Comparison of ENCODE assay signal across 17 mouse cellular contexts in genomic region chr16:23550981-23551582, GRCm38 (mm10). TPM values are rescaled to one million over a fixed set of nuclear protein-coding genes. Genes with fewer than 3 reads are reported as not detected.
DNase-seq lines count a peak whose midpoint lies in the region; ATAC-seq and TF ChIP-seq lines count a peak whose summit lies in the region.
"Had no signal": no experiment of that assay in that cellular context is flagged by ENCODE, and none has a peak within 500 bp of the region (broad histone marks: within the 10 kb centered on the region; RNA-seq: fewer than 3 reads in every experiment).

No protein-coding gene starts in this region.

- no peaks in the 10 kb centered on the region for H3K27me3 ChIP-seq in forebrain, embryonic 16.5 days (replicated peaks; ENCODE audit: control insufficient read depth, insufficient read depth, low read length)
- H3K27me3 ChIP-seq in hindbrain, embryonic 15.5 days = no peaks in the 10 kb centered on the region
- H3K27me3 ChIP-seq in neural tube, embryonic 13.5 days = no peaks in the 10 kb centered on the region
- H3K27me3 ChIP-seq: CH12.LX; embryonic facial prominence, embryonic 15.5 days; lung, embryonic 15.5 days had no signal

- H3K4me1 ChIP-seq in forebrain, embryonic 16.5 days (replicated peaks; ENCODE audit: control insufficient read depth, insufficient read depth, low read length) = 0 out of 2 replicates have a peak, but pooled peaks cover 3% of the 10 kb centered on the region
- 0 out of 2 replicates have a peak, but pooled peaks cover 2% of the 10 kb centered on the region for H3K4me1 ChIP-seq in hindbrain, embryonic 15.5 days (replicated peaks)
- H3K4me1 ChIP-seq in neural tube, embryonic 13.5 days (replicated peaks) = no peaks in the 10 kb centered on the region; the same call in 1 of the 2 replicates
- H3K4me1 ChIP-seq: embryonic facial prominence, embryonic 15.5 days; kidney, embryonic 15.5 days; limb, embryonic 15.5 days; lung, embryonic 15.5 days had no signal

- DNase-seq in layer of hippocampus, adult 9-11 months = peak; percentile 5
- DNase-seq in layer of hippocampus, adult 2 months (ENCODE audit: low spot score in 2 of 2) = no peak
- no peak for DNase-seq in adrenal gland, postnatal 25 days
- DNase-seq in urinary bladder, postnatal 36 days (ENCODE audit: low spot score in 2 of 2) = no peak

- TF ChIP-seq CTCF in layer of hippocampus, adult 2 months (conservative IDR thresholded peaks at IDR 0.05) = no peak

- H3K9me3 ChIP-seq in forebrain, embryonic 16.5 days (ENCODE audit: control insufficient read depth, low read length) = no peaks in the 10 kb centered on the region
- H3K9me3 ChIP-seq in hindbrain, embryonic 15.5 days = no peaks in the 10 kb centered on the region
- no peaks in the 10 kb centered on the region for H3K9me3 ChIP-seq in neural tube, embryonic 13.5 days
- H3K9me3 ChIP-seq: embryonic facial prominence, embryonic 15.5 days; kidney, embryonic 15.5 days; limb, embryonic 15.5 days; lung, embryonic 15.5 days had no signal

- WGBS in forebrain, embryonic 16.5 days = 72% methylated on average over 18 of the region's 18 CpGs
- 71% methylated on average over 18 of the region's 18 CpGs for WGBS in hindbrain, embryonic 15.5 days
- 74% methylated on average over 18 of the region's 18 CpGs for WGBS in neural tube, embryonic 13.5 days

- no peaks in the 10 kb centered on the region for H3K36me3 ChIP-seq in forebrain, embryonic 16.5 days (ENCODE audit: control insufficient read depth, insufficient read depth)
- H3K36me3 ChIP-seq in hindbrain, embryonic 15.5 days = no peaks in the 10 kb centered on the region
- H3K36me3 ChIP-seq in neural tube, embryonic 13.5 days = no peaks in the 10 kb centered on the region
- H3K36me3 ChIP-seq: embryonic facial prominence, embryonic 15.5 days; kidney, embryonic 15.5 days; limb, embryonic 15.5 days; lung, embryonic 15.5 days had no signal

- peak; percentile 85 for ATAC-seq in forebrain, embryonic 16.5 days
- ATAC-seq in hindbrain, embryonic 15.5 days (ENCODE audit: low FRiP score, low read depth) = peak; percentile 43; the same call in 1 of the 2 replicates
- ATAC-seq in neural tube, embryonic 13.5 days (ENCODE audit: low read depth) = peak; percentile 60

- H3K4me3 ChIP-seq in layer of hippocampus, adult 2 months = no peak overlapping the region; the same call in 1 of the 2 replicates
- no peak overlapping the region for H3K4me3 ChIP-seq in forebrain, embryonic 16.5 days (replicated peaks; ENCODE audit: low read length)
- no peak overlapping the region for H3K4me3 ChIP-seq in hindbrain, embryonic 15.5 days
- no peak overlapping the region for H3K4me3 ChIP-seq in neural tube, embryonic 13.5 days
- H3K4me3 ChIP-seq: embryonic facial prominence, embryonic 15.5 days; gastrocnemius, adult 2 months; kidney, embryonic 15.5 days; limb, embryonic 15.5 days; lung, embryonic 15.5 days had no signal

- no peak overlapping the region for H3K4me2 ChIP-seq in forebrain, embryonic 16.5 days (ENCODE audit: low read length)
- no peak overlapping the region for H3K4me2 ChIP-seq in hindbrain, embryonic 15.5 days
- H3K4me2 ChIP-seq in neural tube, embryonic 13.5 days = no peak overlapping the region
- H3K4me2 ChIP-seq: embryonic facial prominence, embryonic 15.5 days; kidney, embryonic 15.5 days; limb, embryonic 15.5 days; lung, embryonic 15.5 days had no signal

- no peak overlapping the region for H3K9ac ChIP-seq in forebrain, embryonic 16.5 days (replicated peaks; ENCODE audit: low read depth, low read length)
- no peak overlapping the region for H3K9ac ChIP-seq in hindbrain, embryonic 15.5 days
- 0 out of 2 replicates have a peak overlapping the region, but pooled peaks have one; percentile 22 for H3K9ac ChIP-seq in neural tube, embryonic 13.5 days
- H3K9ac ChIP-seq: embryonic facial prominence, embryonic 15.5 days; kidney, embryonic 15.5 days; limb, embryonic 15.5 days; lung, embryonic 15.5 days had no signal

- H3K27ac ChIP-seq in layer of hippocampus, adult 2 months = no peak overlapping the region
- no peak overlapping the region for H3K27ac ChIP-seq in forebrain, embryonic 16.5 days (ENCODE audit: low read length)
- H3K27ac ChIP-seq in hindbrain, embryonic 15.5 days (replicated peaks) = no peak overlapping the region
- 0 out of 2 replicates have a peak overlapping the region, but pooled peaks have one; percentile 13 for H3K27ac ChIP-seq in neural tube, embryonic 13.5 days (replicated peaks)
- H3K27ac ChIP-seq: embryonic facial prominence, embryonic 15.5 days; gastrocnemius, adult 2 months; kidney, embryonic 15.5 days; limb, embryonic 15.5 days; lung, embryonic 15.5 days had no signal

RNA-seq across cellular contexts. Expression of gene Masp1, which starts 30.5 kb away (rescaled TPM):
- total RNA-seq in layer of hippocampus, adult 2 months (2021) = 10 to 100 TPM; 12.4 to 12.6 TPM
- polyA plus RNA-seq in forebrain, embryonic 16.5 days (2015; fragmentation: Nextera tagmentation; extraction: Ambion mirVana) = 46.1 and 51.3 TPM in 2 replicates
- 25.3 and 28.4 TPM in 2 replicates for polyA plus RNA-seq in hindbrain, embryonic 15.5 days (2015; fragmentation: Nextera tagmentation; extraction: Ambion mirVana)
- polyA plus RNA-seq in neural tube, embryonic 13.5 days (2015; fragmentation: Nextera tagmentation; extraction: Ambion mirVana) = 30.0 and 34.4 TPM in 2 replicates
- total RNA-seq in adrenal gland, postnatal 25 days (2021) = 119 TPM in 2 replicates
- total RNA-seq: common myeloid progenitor, adult 5-6 weeks; hematopoietic stem cell, adult 5-6 weeks; megakaryocyte, adult 5-6 weeks; neutrophil, adult 5-6 weeks had no signal

RNA-seq across cellular contexts. Expression of gene Rtp4, which starts 31.0 kb away (rescaled TPM):
- total RNA-seq in layer of hippocampus, adult 2 months (2021) = 1 to 10 TPM; 1.6 to 1.9 TPM
- 3.0 and 4.1 TPM in 2 replicates for polyA plus RNA-seq in forebrain, embryonic 16.5 days (2015; fragmentation: Nextera tagmentation; extraction: Ambion mirVana)
- polyA plus RNA-seq in hindbrain, embryonic 15.5 days (2015; fragmentation: Nextera tagmentation; extraction: Ambion mirVana) = 4.8 and 6.0 TPM in 2 replicates
- 2.4 and 3.9 TPM in 2 replicates for polyA plus RNA-seq in neural tube, embryonic 13.5 days (2015; fragmentation: Nextera tagmentation; extraction: Ambion mirVana)
- total RNA-seq in adrenal gland, postnatal 25 days (2021) = 9.7 and 15.2 TPM in 2 replicates
